Mouse (Mus musculus) heart, postnatal 10 days (tissue): ENCODE results near the gene Acad12. TPM values are rescaled to one million over a fixed set of nuclear protein-coding genes. Genes with fewer than 3 reads are reported as not detected.
A peak's percentile ranks its signal among the peaks of the same experiment; 100 is the strongest.
"Not testable (repeated sequence)": the region's sequence is repeated elsewhere in the genome, so short reads cannot be mapped to it uniquely, and the experiment has no call there.

Experiments used
- DNase-seq, 2 experiments: peaks; one replicate each; pipeline ENCODE4 v3.0.0; 2021
- intact Hi-C: fragments of 180-260 bp; cut with DNase I; formaldehyde crosslinking; loops from one replicate; pipeline ENCODE4 v1.15.1; 2025
- total RNA-seq, 2 experiments: library from RNA; stranded (reverse); gene quantifications; 2 replicates each; pipeline ENCODE4 v1.2.3; 2021

Acad12 gene
- 10 to 100 TPM; 24.3 to 31.0 TPM for total RNA-seq

- intact Hi-C loops: no loop called here
- peak; percentile 86 to 88 for DNase-seq
These were observed at the start of gene Acad12 for GRCm38 (mm10) chr5:121618592-121619513. Acad12 (minus strand) TSS chr5:121618938.

GRCm38 (mm10) chr5:121668411-121668810 lies 49.7 kb upstream of the Acad12 start:
- DNase-seq: no peak
- intact Hi-C loops: no loop called here

- DNase-seq: no peak
- intact Hi-C loops: no loop called here
These were observed 48.3 kb upstream of the Acad12 start for GRCm38 (mm10) chr5:121667067-121667466.

GRCm38 (mm10) chr5:121664971-121665370 lies 46.2 kb upstream of the Acad12 start:
- intact Hi-C loops: no loop called here
- DNase-seq: no peak

- intact Hi-C loops: no loop called here
These were observed 45.3 kb upstream of the Acad12 start for GRCm38 (mm10) chr5:121664078-121664477.

GRCm38 (mm10) chr5:121663456-121663855 lies 44.7 kb upstream of the Acad12 start:
- intact Hi-C loops: no loop called here
- DNase-seq: no peak

More at GRCm38 (mm10) chr5:121664078-121664477, 45.3 kb upstream of the Acad12 start:
- DNase-seq: no peak

- intact Hi-C loops: no loop called here
- no peak for DNase-seq
These were observed 42.8 kb upstream of the Acad12 start for GRCm38 (mm10) chr5:121661494-121661893.

- no peak for DNase-seq
These were observed 42.1 kb upstream of the Acad12 start for GRCm38 (mm10) chr5:121660897-121661254.

GRCm38 (mm10) chr5:121660059-121660896 lies 41.5 kb upstream of the Acad12 start, which contains the start of the genes Acad10 and Brap:
Acad10 (minus strand) TSS chr5:121660514.
Brap (plus strand) TSS chr5:121660563.
- peak; percentile 96 for DNase-seq
- intact Hi-C loops: no loop called here

More at GRCm38 (mm10) chr5:121660897-121661254, 42.1 kb upstream of the Acad12 start:
- intact Hi-C loops: no loop called here

GRCm38 (mm10) chr5:121657656-121658055 lies 38.9 kb upstream of the Acad12 start:
- intact Hi-C loops, DNase-seq: not testable (repeated sequence)

GRCm38 (mm10) chr5:121656866-121657265 lies 38.1 kb upstream of the Acad12 start:
- peak in 1 of 2 experiments; percentile 3 for DNase-seq
- intact Hi-C loops: loop anchor here (1.0 kb wide), 1 partner anchor 45 kb away; no protein-coding TSS in a partner anchor

GRCm38 (mm10) chr5:121654526-121654925 lies 35.8 kb upstream of the Acad12 start:
- intact Hi-C loops: no loop called here
- no peak for DNase-seq

GRCm38 (mm10) chr5:121649134-121649533 lies 30.4 kb upstream of the Acad12 start:
- intact Hi-C loops: no loop called here
- DNase-seq: no peak

GRCm38 (mm10) chr5:121639601-121640000 lies 20.9 kb upstream of the Acad12 start:
- DNase-seq: no peak
- intact Hi-C loops: no loop called here

GRCm38 (mm10) chr5:121637296-121637695 lies 18.6 kb upstream of the Acad12 start:
- no peak for DNase-seq
- intact Hi-C loops: no loop called here

- no peak for DNase-seq
These were observed 15.9 kb upstream of the Acad12 start for GRCm38 (mm10) chr5:121634668-121635067.

GRCm38 (mm10) chr5:121632804-121633203 lies 14.1 kb upstream of the Acad12 start:
- intact Hi-C loops: no loop called here

More at GRCm38 (mm10) chr5:121634668-121635067, 15.9 kb upstream of the Acad12 start:
- intact Hi-C loops: no loop called here

GRCm38 (mm10) chr5:121631106-121631647 lies 12.4 kb upstream of the Acad12 start:
- DNase-seq, intact Hi-C loops: not testable (repeated sequence)

More at GRCm38 (mm10) chr5:121632804-121633203, 14.1 kb upstream of the Acad12 start:
- no peak for DNase-seq

GRCm38 (mm10) chr5:121627871-121628270 lies 9.1 kb upstream of the Acad12 start:
- intact Hi-C loops: no loop called here
- peak; percentile 69 to 87 for DNase-seq

GRCm38 (mm10) chr5:121623241-121623640 lies 4.5 kb upstream of the Acad12 start:
- intact Hi-C loops: no loop called here

GRCm38 (mm10) chr5:121621102-121621501 lies 2.4 kb upstream of the Acad12 start:
- intact Hi-C loops: loop anchor here (1.0 kb wide), 1 partner anchor 22 kb away; no protein-coding TSS in a partner anchor

More at GRCm38 (mm10) chr5:121623241-121623640, 4.5 kb upstream of the Acad12 start:
- DNase-seq: no peak

More at GRCm38 (mm10) chr5:121621102-121621501, 2.4 kb upstream of the Acad12 start:
- no peak for DNase-seq
